Comparison of ENCODE assay signal across 7 mouse cellular contexts in the genomic region with DNA sequence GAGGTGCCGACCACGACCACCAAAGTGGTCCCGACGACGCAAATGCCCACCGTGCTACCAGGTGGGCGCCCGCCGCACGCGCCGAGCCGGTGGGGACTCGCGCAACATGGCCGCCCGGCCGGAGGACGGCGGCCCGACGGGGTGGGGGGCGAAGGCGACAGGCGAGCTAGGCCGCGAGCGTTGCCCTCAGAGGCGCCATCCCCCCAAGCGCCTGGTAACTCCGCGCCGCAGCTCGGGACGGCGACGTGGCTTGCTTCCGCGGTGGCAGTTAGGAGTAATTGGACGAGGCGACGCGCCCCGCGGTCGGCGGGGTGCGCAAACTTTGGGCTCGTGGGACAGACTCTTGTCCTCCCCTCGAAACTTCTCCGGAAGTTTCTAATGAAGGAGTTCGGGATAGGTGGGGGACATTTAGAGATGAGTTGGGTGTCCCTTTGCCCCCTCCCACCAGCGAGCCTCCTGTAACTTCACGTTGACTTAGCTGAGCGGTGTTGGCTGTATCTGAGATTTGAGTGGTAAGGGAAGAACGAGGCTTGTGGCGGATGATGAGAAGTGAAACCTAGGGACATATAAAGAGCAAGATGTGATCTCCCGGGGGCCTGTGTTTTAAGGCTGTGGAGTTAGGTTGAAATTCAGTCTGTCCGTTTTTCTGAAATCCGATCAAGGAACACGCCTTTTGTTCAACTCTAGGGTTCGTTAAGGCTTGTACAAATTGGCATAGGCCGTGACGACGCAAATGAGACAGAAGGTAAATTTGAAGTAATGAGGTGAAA. TPM values are rescaled to one million over a fixed set of nuclear protein-coding genes. Genes with fewer than 3 reads are reported as not detected.
DNase-seq lines count a peak whose midpoint lies in the region; ATAC-seq and TF ChIP-seq lines count a peak whose summit lies in the region.

No protein-coding gene starts in this region.

- TF ChIP-seq POLR2A in MEL (IDR thresholded peaks at IDR 0.05; ENCODE audit: control insufficient read depth in 1 of 2, insufficient read depth in 1 of 2, low read depth in 1 of 2, low read length in 2 of 2, poor library complexity in 1 of 2), result no peak
- no peak; the same call in 1 of the 2 replicates for TF ChIP-seq POLR2A in spleen, adult 2 months (IDR thresholded peaks at IDR 0.05; ENCODE audit: low read depth, low read length)

- H3K4me2 ChIP-seq in forebrain, embryonic 15.5 days (replicated peaks), result peak overlapping the region; percentile 56
- peak overlapping the region; percentile 81 for H3K4me2 ChIP-seq in hindbrain, embryonic 14.5 days (replicated peaks)

- under 1% methylated on average over 65 of the region's 65 CpGs for WGBS in forebrain, embryonic 15.5 days
- WGBS in hindbrain, embryonic 14.5 days, result under 1% methylated on average over 63 of the region's 65 CpGs
- under 1% methylated on average over 65 of the region's 65 CpGs for WGBS in spleen, adult 2 months

- no peaks in the 10 kb centered on the region for H3K27me3 ChIP-seq in MEL (ENCODE audit: control insufficient read depth in 1 of 2, insufficient read depth in 2 of 2, low read length in 2 of 2)
- H3K27me3 ChIP-seq in forebrain, embryonic 15.5 days, result no peaks in the 10 kb centered on the region
- no peaks in the 10 kb centered on the region for H3K27me3 ChIP-seq in hindbrain, embryonic 14.5 days (ENCODE audit: control insufficient read depth, insufficient read depth, low read length)
- no peaks in the 10 kb centered on the region for H3K27me3 ChIP-seq in spleen, adult 2 months (ENCODE audit: control insufficient read depth, insufficient read depth, low read length)

- TF ChIP-seq RAD21 in MEL (IDR thresholded peaks at IDR 0.05; ENCODE audit: low read depth, low read length), result no peak

- peaks cover 3 to 38% of the 10 kb centered on the region in 2 experiments; a peak in 3 of 4 replicates for H3K36me3 ChIP-seq in MEL (ENCODE audit: control insufficient read depth in 1 of 2, insufficient read depth in 2 of 2, low read length in 2 of 2)
- H3K36me3 ChIP-seq in forebrain, embryonic 15.5 days, result no peaks in the 10 kb centered on the region
- peaks cover 12% of the 10 kb centered on the region; the same call in 1 of the 2 replicates for H3K36me3 ChIP-seq in hindbrain, embryonic 14.5 days (replicated peaks; ENCODE audit: control insufficient read depth, insufficient read depth)
- peaks cover 5% of the 10 kb centered on the region; the same call in 1 of the 2 replicates for H3K36me3 ChIP-seq in spleen, adult 2 months (ENCODE audit: control insufficient read depth, insufficient read depth, low read length)

- TF ChIP-seq EP300 in MEL (IDR thresholded peaks at IDR 0.05; ENCODE audit: low read depth in 1 of 2, low read length in 2 of 2), result no peak

- H3K27ac ChIP-seq in MEL (ENCODE audit: control insufficient read depth, low read depth, low read length), result peak overlapping the region; percentile 78
- H3K27ac ChIP-seq in forebrain, embryonic 15.5 days (replicated peaks), result peak overlapping the region; percentile 97
- peak overlapping the region; percentile 98 for H3K27ac ChIP-seq in hindbrain, embryonic 14.5 days
- H3K27ac ChIP-seq in spleen, adult 2 months (ENCODE audit: insufficient read depth, low read length), result peak overlapping the region; percentile 98

- no peaks in the 10 kb centered on the region for H3K9me3 ChIP-seq in MEL (replicated peaks; ENCODE audit: insufficient read depth, low read length)
- H3K9me3 ChIP-seq in forebrain, embryonic 15.5 days, result no peaks in the 10 kb centered on the region
- H3K9me3 ChIP-seq in hindbrain, embryonic 14.5 days (ENCODE audit: control insufficient read depth, low read length), result no peaks in the 10 kb centered on the region

- H3K4me1 ChIP-seq in MEL (ENCODE audit: control insufficient read depth in 1 of 2, insufficient read depth in 2 of 2, low read length in 2 of 2), result peaks cover 13 to 22% of the 10 kb centered on the region in 2 experiments
- peaks cover 34% of the 10 kb centered on the region for H3K4me1 ChIP-seq in forebrain, embryonic 15.5 days
- H3K4me1 ChIP-seq in hindbrain, embryonic 14.5 days (replicated peaks; ENCODE audit: control insufficient read depth, insufficient read depth, low read length), result peaks cover 19% of the 10 kb centered on the region
- peaks cover 14% of the 10 kb centered on the region; the same call in 1 of the 2 replicates for H3K4me1 ChIP-seq in spleen, adult 2 months (ENCODE audit: control insufficient read depth, insufficient read depth, insufficient read length)

- peak overlapping the region; percentile 96 for H3K9ac ChIP-seq in MEL (ENCODE audit: control insufficient read depth, low read depth, low read length, poor library complexity, severe bottlenecking)
- peak overlapping the region; percentile 76 for H3K9ac ChIP-seq in forebrain, embryonic 15.5 days (replicated peaks)
- H3K9ac ChIP-seq in hindbrain, embryonic 14.5 days, result peak overlapping the region; percentile 87

- peak; percentile 76 for DNase-seq in MEL (ENCODE audit: low read depth, low spot score)
- DNase-seq in adrenal gland, postnatal 36 days, result peak; percentile 68 to 75
- peak; percentile 45 for DNase-seq in hindbrain, embryonic 14.5 days (ENCODE audit: low spot score)
- peak; percentile 20 to 48 for DNase-seq in left cerebral cortex, adult 18-20 months (ENCODE audit: low spot score in 2 of 2)
- DNase-seq in lung, postnatal 36 days, result peak; percentile 67
- DNase-seq in spleen, adult 2 months (ENCODE audit: low read depth in 1 of 2, low spot score in 2 of 2), result peak; percentile 50 to 53

- H3K79me2 ChIP-seq in MEL (ENCODE audit: control insufficient read depth, insufficient read depth, low read length, poor library complexity), result peaks cover 28% of the 10 kb centered on the region

- no peak for TF ChIP-seq CTCF in MEL (IDR thresholded peaks at IDR 0.05 in 2 of 3, conservative IDR thresholded peaks at IDR 0.05 in 1 of 3; ENCODE audit: control insufficient read depth in 1 of 3, insufficient read depth in 1 of 3, low read depth in 2 of 3, low read length in 3 of 3, poor library complexity in 1 of 3, severe bottlenecking in 1 of 3)
- TF ChIP-seq CTCF in spleen, adult 2 months (IDR thresholded peaks at IDR 0.05; ENCODE audit: extremely low read depth, insufficient read depth, insufficient read length, insufficient replicate concordance), result no peak

- peak; percentile 8; the same call in 1 of the 2 replicates for ATAC-seq in forebrain, embryonic 15.5 days (replicated peaks)
- ATAC-seq in hindbrain, embryonic 14.5 days (ENCODE audit: low FRiP score), result peak; percentile 72; the same call in 1 of the 2 replicates

- peak overlapping the region; percentile 75 to 81 for H3K4me3 ChIP-seq in MEL (ENCODE audit: control insufficient read depth in 1 of 2, insufficient read depth in 1 of 2, low read depth in 2 of 2, low read length in 2 of 2)
- H3K4me3 ChIP-seq in forebrain, embryonic 15.5 days, result peak overlapping the region; percentile 97
- H3K4me3 ChIP-seq in hindbrain, embryonic 14.5 days (replicated peaks; ENCODE audit: low read length), result peak overlapping the region; percentile 94
- H3K4me3 ChIP-seq in spleen, adult 2 months (ENCODE audit: extremely low read depth, insufficient read depth, insufficient read length), result peak overlapping the region; percentile 95

TF ChIP-seq in MEL, 35 proteins besides CTCF, POLR2A, EP300 and RAD21 (continues in another document):
- TF ChIP-seq MXI1 (IDR thresholded peaks at IDR 0.05; ENCODE audit: low read depth, low read length), result peak; percentile 79; the same call in 1 of the 2 replicates
- TF ChIP-seq MAZ (IDR thresholded peaks at IDR 0.05; ENCODE audit: low read depth, low read length), result peak; percentile 6; the same call in 1 of the 2 replicates
- 0 out of 2 replicates have a peak, but pooled peaks have one; percentile 13 for TF ChIP-seq TBP (IDR thresholded peaks at IDR 0.05; ENCODE audit: low read depth, low read length)

RNA-seq across cellular contexts. Expression of a gene that starts 0.6 kb away (rescaled TPM):
- total RNA-seq in MEL (2012; rRNA removed), result 21.4 and 23.6 TPM in 2 replicates
- polyA plus RNA-seq in MEL (2012; ENCODE audit: insufficient read depth in 1 of 2, insufficient read length in 2 of 2, low read depth in 1 of 2, low replicate concordance in 2 of 2, missing spikeins in 1 of 2), result 10 to 100 TPM in 1 of 2 experiments, not detected in 1; 59.4 TPM
- total RNA-seq in adrenal gland, postnatal 36 days (2021), result 100 to 1,000 TPM; 215 to 243 TPM
- polyA plus RNA-seq in forebrain, embryonic 15.5 days (2015; fragmentation: Nextera tagmentation; extraction: Ambion mirVana), result 64.6 and 69.0 TPM in 2 replicates
- 68.4 and 75.7 TPM in 2 replicates for polyA plus RNA-seq in hindbrain, embryonic 14.5 days (2014; fragmentation: Nextera tagmentation; extraction: Ambion mirVana)
- 10 to 100 TPM; 61.0 to 68.7 TPM for total RNA-seq in left cerebral cortex, adult 18-20 months (2021)
- polyA plus RNA-seq in spleen, adult 2 months (2012; rRNA removed), result 65.3 and 76.3 TPM in 2 replicates

RNA-seq across cellular contexts. Expression of a gene that starts 29.6 kb away (rescaled TPM):
- total RNA-seq in MEL (2012; rRNA removed), result not detected in 2 replicates
- polyA plus RNA-seq in MEL (2012; ENCODE audit: insufficient read depth in 1 of 2, insufficient read length in 2 of 2, low read depth in 1 of 2, low replicate concordance in 2 of 2, missing spikeins in 1 of 2), result not detected
- 1 to 10 TPM in 1 of 2 experiments, under 1 TPM in 1; 0.50 to 1.2 TPM for total RNA-seq in adrenal gland, postnatal 36 days (2021)
- 1.5 and 3.3 TPM in 2 replicates for polyA plus RNA-seq in forebrain, embryonic 15.5 days (2015; fragmentation: Nextera tagmentation; extraction: Ambion mirVana)
- 2.3 and 6.1 TPM in 2 replicates for polyA plus RNA-seq in hindbrain, embryonic 14.5 days (2014; fragmentation: Nextera tagmentation; extraction: Ambion mirVana)
- total RNA-seq in left cerebral cortex, adult 18-20 months (2021), result 1 to 10 TPM; 4.4 to 5.7 TPM
- polyA plus RNA-seq in spleen, adult 2 months (2012; rRNA removed), result 0.08 TPM in 1 of 2 replicates, not detected in the other

RNA-seq across cellular contexts. Expression of a gene that starts 29.7 kb away (rescaled TPM):
- 0.04 and 0.07 TPM in 2 replicates for total RNA-seq in MEL (2012; rRNA removed)
- under 1 TPM in 1 of 2 experiments, not detected in 1; 0.42 TPM for polyA plus RNA-seq in MEL (2012; ENCODE audit: insufficient read depth in 1 of 2, insufficient read length in 2 of 2, low read depth in 1 of 2, low replicate concordance in 2 of 2, missing spikeins in 1 of 2)
- 10 to 100 TPM; 20.5 to 27.0 TPM for total RNA-seq in adrenal gland, postnatal 36 days (2021)
- 36.6 and 38.2 TPM in 2 replicates for polyA plus RNA-seq in forebrain, embryonic 15.5 days (2015; fragmentation: Nextera tagmentation; extraction: Ambion mirVana)
- polyA plus RNA-seq in hindbrain, embryonic 14.5 days (2014; fragmentation: Nextera tagmentation; extraction: Ambion mirVana), result 36.3 and 37.9 TPM in 2 replicates
- 10 to 100 TPM; 15.0 to 16.9 TPM for total RNA-seq in left cerebral cortex, adult 18-20 months (2021)
- polyA plus RNA-seq in spleen, adult 2 months (2012; rRNA removed), result 35.6 and 36.3 TPM in 2 replicates

RNA-seq across cellular contexts. Expression of a gene that starts 43.7 kb away (rescaled TPM):
- total RNA-seq in MEL (2012; rRNA removed), result 1.3 and 4.3 TPM in 2 replicates
- polyA plus RNA-seq in MEL (2012; ENCODE audit: insufficient read depth in 1 of 2, insufficient read length in 2 of 2, low read depth in 1 of 2, low replicate concordance in 2 of 2, missing spikeins in 1 of 2), result 10 to 100 TPM in 1 of 2 experiments, not detected in 1; 15.7 TPM
- total RNA-seq in adrenal gland, postnatal 36 days (2021), result 1 to 10 TPM; 7.8 to 9.8 TPM
- polyA plus RNA-seq in forebrain, embryonic 15.5 days (2015; fragmentation: Nextera tagmentation; extraction: Ambion mirVana), result 39.9 and 42.0 TPM in 2 replicates
- 20.6 and 22.8 TPM in 2 replicates for polyA plus RNA-seq in hindbrain, embryonic 14.5 days (2014; fragmentation: Nextera tagmentation; extraction: Ambion mirVana)
- total RNA-seq in left cerebral cortex, adult 18-20 months (2021), result 10 to 100 TPM; 25.1 to 25.5 TPM
- 130 and 143 TPM in 2 replicates for polyA plus RNA-seq in spleen, adult 2 months (2012; rRNA removed)

Comparison
In these comparisons a context has a peak if more than half of its experiments do, and no peak if none do; other contexts are left out.
1. Peak in every context shown above with its lines: DNase-seq, ATAC-seq, H3K4me3 ChIP-seq and H3K27ac ChIP-seq.
2. RNA of a gene that starts 29.7 kb away (polyA plus RNA-seq): 36.6 to 38.2 TPM in forebrain, embryonic 15.5 days, 36.3 to 37.9 TPM in hindbrain, embryonic 14.5 days and 35.6 to 36.3 TPM in spleen, adult 2 months; 0.42 TPM in MEL; every median in the first group is over 10 times any median in the second.